Mouse (Mus musculus) liver, adult (tissue): ENCODE data around the gene Dbt.

Experiments
- GATA4 ChIP-seq: IDR thresholded peaks from 2 replicates; pipeline ENCODE4 v1.6.1; 2014; ENCODE audit warnings: mild to moderate bottlenecking, low read length; ENCODE audit not compliant: insufficient replicate concordance

The Dbt gene

DNA sequence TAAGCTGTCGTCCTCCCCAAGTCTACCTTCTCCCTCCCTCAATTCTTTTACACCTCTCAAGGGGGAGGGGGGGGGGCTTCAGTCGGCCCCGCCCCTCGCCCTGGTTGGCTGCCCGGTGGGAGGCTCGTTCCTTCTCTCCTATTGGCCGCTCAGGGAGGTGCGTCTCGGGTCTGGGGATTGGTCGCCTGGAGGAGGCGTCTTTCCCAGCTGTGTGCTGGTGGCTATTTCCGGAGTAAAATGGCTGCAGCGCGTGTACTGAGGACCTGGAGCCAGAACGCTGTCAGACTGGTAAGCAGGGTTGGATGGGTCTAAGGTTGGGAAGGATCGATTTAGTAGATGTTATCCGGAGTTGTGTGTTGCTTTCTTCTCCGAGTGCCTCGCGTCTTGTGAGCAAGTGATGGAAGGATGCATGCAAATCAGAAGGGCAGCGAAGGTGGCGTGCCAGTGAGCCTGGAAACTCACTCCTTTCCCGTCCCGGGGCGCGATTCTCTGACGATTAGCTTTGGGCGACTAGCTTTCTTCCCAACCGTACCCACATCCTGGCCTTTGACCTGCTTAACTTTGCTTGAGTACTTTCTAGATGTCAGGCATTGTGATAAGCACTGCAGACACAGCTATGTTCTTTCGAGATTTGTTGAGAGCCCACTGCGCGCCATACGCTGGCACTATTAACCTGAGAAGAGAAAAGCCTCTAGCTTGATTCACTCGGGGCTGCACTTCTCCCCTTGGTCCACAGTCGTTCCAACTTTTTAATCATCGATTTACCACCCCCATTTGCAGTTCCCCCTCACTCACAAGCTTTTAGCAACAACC lies at the start of gene Dbt:
Gene Dbt, plus strand, starts transcription at position 167 of the 813 bp plus-strand sequence.
- TF ChIP-seq GATA4, result no peak

DNA sequence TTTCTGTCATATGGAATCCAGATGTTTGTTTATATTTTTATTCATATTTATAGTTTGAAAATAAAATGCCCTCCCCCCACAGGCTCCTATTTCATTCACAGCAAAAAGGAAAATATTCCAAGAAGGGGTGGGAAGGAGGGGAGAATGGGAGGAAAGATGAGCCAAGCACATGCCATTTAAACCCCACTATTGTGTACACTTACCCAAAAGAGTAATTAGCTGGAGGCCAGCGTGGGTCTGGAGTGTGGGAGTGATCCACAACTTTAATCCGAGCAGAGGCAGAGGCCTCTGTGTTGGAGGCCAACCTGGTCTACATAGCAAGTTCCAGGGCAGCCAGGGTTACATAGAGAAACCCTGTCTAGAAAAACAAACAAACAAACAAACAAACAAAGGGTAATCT lies 48.6 kb upstream of the Dbt start:
- TF ChIP-seq GATA4, result no peak

DNA sequence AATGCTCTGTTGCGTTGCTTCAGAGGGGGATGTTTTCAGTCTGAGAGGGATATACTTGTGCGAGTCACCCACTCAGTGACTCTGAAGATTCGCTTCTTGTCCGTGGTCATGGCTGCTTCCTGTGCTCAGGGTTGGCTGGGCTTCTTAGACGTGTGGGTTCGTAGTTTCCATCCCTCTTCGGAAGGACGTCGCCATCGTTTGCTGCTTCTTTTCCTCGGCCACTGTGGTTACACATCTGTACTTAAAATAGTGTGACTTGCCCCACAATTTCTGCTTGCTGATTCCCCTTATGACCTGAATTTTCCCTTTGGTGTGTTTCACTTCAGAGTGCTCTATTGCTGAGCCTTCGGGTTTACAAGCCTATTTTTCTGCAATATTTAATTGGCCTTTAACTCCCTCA lies 47.2 kb upstream of the Dbt start:
- TF ChIP-seq GATA4, result no peak

DNA sequence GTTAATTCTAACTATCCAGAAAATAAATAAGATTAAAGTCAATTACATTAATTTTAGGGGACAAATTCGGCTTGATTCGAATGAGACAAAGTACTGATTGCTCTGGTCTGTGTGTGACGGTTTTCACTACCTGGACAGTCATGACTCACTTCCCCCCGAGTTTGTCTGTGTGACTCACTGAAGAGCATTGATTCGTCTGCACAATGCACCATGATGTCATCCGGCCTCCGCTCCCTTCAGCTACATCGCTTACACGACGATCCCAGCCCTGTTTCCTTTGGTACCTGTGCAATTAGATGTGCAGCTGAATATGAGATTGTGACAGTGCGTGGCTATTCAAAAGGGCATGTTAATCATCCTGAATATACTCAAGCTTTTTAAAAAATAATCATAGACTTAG lies 38.3 kb upstream of the Dbt start:
- TF ChIP-seq GATA4, result no peak

DNA sequence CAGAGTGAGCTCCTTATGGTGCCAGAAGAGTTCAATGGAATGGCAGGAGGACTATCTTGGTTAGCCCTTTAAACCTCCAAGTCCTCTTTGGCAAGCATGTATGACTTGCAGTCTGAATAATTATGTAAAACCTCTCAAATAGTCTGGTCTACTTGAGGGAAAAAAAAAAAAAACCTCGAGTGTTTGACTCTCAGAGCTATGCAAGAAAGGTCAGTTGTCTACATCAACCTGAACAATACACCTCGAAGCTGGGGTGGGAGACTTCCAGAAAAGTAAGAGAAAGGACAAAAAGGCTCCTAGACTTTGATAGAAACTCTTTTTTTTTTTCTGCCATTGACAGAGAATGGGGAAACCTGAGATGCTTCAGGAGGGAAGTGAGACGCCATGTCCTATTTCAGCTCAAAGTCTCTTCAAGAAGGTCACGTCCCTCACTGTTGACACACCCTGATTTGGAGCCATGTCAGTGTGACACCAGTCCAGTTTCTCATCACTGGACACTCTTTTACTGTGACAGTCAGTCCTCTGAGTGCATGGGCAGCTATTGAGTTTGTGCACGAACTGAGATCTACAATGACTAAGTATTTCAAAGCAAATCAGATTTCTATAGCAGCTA lies 36.1 kb upstream of the Dbt start:
- TF ChIP-seq GATA4, result no peak

DNA sequence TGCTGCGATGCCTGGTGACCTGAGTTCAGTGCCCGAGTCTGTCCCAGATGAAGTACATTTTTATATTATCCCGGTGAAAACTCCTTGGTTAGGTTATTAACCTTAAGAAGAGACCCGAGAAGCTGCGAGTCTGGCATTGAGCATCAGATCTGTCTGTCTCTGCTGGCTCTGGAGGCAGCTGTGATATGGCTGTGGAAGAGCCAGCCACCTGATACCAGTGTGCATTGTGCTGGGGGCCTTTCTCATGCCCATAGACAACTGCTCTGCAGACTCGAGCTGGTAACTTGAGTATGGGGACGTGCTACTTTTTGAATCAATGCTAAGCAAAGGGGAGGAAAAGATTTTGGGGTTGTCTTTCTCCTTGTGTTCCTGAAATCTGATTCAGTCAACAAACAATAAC lies 35.5 kb upstream of the Dbt start:
- no peak for TF ChIP-seq GATA4

DNA sequence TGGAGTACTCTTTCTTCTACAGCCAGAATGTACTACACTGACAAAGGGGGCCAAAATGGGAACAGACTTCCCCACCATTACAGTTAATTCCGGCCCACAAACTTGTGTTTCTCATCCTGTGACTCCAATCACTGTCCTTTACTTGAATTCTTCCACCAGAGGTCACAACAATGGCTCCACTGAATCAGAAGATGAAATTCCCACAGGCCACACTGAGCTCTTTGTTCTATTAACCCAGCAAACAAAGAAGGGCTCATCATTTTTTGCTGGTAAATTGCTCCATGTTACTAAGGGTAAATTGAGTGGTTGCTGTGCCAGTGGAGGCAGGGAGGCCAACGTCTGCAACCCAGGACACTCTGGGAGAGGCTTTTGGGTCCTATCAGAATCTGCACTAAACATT lies 32.8 kb upstream of the Dbt start:
- no peak for TF ChIP-seq GATA4

DNA sequence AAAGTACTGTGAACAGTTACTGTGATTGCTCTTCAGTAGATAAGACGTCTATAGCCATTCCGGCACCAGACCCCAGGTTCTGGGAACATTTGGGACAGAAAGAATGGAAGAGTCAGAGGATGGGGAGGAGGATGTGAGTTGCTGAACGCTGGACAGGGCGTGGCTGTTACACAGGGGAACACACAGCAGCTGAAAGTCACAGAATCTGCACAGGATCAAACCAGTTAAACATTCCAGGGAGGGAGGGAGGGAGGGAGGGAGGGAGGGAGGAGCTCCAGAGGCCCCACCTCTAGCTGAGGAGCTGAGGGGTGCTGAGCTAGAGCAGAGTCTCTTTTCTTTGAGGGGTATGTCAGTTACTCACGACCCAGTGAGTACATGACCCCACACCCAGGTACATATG lies 31.9 kb upstream of the Dbt start:
- no peak for TF ChIP-seq GATA4

DNA sequence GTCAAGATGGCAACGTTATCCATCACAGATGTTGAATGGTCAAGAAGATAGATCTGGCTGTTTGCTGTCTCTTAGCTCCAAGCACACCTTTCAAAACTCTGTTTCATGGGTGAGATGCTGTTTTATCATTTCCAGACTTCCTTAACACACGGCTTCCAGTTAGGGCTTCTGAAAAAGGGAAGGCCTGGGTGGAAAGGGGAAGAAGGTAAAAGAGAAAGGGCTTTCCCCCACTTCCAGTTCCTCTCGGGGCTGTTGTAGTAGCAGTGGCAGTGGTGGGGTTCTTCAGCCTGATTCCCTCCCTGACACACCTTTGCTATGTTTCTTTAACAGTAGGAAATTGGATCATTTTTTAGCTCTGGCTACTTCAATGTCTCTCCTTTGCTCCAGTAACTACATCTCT lies 30.1 kb upstream of the Dbt start:
- TF ChIP-seq GATA4, result no peak

DNA sequence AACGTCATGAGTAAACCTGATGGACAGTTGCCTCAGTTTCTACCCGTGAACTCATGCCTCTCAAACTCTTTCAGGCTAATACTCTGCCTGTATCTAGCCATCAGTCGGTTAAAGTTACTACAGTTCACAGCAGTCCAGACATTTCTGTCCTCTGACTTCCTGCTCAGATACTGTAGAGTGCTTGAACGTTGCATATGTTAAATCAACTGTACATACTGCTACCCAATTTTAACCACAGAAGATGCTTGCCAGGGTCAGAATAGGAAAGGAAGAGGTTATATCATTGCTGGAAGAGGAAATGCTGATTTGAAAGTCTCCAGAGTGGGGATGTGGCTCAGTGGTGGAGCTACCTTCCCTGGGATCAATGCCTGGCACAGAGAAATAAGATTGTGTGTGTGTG lies 29.6 kb upstream of the Dbt start:
- no peak for TF ChIP-seq GATA4

DNA sequence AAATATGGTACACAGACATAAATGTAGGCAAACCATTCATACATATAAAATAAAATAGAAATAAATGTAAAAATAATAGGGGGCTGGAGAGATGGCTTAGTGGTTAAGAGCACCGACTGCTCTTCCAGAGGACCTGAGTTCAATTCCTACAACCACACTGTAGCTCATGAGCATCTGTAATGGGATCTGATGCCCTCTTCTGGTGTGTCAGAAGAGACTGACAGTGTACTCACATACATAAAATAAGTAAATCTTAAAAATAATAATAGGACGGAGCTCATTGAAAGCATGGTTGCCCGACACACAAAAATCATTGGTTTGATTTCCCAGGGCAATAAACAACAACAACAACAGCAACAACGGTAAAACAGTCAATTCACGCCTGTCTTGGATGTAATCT lies 21.9 kb upstream of the Dbt start:
- TF ChIP-seq GATA4, result no peak

DNA sequence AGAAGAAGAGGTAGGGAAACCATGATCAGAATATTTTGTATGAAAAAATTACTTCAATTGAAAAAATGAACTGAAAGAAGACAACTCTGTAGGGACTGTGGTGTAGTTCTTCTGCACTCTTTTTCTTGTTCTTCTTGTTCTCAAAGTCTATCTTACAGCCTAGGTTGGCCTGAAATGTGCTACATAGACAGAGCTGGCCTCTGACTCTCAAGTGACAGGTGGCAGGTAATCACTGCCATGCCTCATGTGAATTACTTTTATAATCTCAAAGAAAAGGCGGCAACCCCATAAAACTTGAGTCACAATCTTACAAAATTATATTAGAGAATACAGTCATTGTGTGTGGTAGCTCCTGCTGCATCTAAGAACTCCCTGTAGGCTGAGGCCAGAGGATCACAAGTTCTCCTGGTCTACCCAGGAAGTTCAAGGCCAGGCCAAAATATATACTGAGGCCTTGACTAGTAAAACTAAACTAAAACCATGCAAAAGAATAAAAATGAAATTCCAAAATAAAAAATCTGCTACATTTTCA lies 20.9 kb upstream of the Dbt start:
- no peak for TF ChIP-seq GATA4

DNA sequence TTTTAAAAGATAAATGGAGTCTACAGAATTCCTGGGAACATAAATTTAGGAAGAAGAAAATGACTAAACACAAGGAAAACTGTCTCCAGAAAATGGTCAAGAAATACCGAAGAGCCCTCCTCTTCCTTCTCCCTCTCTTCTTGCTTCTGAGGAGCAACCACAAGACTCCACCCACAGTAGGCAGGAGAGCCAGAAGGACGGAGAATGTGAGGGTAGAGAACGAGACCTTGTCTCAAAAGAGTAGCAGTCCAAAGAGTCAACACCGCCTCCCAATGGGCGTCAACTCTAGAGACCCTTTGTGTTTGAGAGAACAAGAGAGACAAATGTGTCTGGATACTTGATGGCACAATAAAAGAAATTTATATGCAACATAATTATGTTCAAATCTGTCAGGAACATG lies 19.2 kb upstream of the Dbt start:
- no peak for TF ChIP-seq GATA4

DNA sequence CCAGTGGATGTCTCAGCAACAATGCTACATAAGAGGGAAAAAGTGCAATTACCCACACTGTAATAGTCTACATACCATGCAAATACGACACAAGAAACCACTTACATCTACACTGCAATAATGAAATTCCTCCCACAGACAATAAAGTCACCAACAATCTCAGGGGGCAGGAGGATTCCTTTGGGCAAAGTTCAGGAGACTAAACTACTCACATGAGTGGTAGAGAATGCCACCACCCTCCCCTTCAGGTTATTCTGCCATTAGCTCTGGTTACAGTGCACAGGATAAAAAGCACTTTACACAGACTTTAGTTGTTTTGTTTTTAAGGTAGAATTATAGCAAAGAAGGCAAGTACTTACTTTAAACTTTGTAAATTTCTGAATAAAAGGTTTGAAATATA lies 17.2 kb upstream of the Dbt start:
- TF ChIP-seq GATA4, result no peak

DNA sequence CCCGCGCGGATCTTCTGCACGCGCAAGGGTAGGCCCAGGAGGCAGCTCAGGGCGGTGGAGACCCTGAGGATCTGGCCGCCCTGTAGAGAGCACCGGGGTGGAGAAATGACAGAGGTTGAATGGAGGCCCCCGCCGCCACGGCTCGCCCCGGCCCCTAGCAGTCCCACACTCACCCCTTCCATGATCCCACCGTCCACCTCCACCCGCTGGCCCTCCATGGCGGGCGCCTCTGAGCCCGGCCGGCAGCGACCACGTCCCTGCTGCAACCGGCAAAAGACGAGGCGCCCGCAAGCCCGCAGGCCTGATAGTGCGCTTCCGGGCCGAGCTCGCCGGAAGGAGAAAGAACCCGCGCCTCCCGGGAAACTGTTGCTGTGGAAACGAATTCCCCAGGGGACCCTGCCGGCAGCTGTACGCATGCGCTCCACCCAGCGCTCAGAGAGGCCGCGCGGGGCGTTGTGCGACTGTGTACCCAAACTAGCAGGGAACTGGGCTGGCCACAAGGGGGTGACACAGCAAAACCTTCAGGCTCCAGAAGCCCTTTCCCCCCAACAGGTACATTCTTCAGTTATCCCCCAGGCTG lies 5.0 kb upstream of the Dbt start, which contains the start of gene Rtca:
Gene Rtca, minus strand, starts transcription at position 437 of the 580 bp plus-strand sequence.
- peak; percentile 65; the same call in 1 of the 2 replicates for TF ChIP-seq GATA4

DNA sequence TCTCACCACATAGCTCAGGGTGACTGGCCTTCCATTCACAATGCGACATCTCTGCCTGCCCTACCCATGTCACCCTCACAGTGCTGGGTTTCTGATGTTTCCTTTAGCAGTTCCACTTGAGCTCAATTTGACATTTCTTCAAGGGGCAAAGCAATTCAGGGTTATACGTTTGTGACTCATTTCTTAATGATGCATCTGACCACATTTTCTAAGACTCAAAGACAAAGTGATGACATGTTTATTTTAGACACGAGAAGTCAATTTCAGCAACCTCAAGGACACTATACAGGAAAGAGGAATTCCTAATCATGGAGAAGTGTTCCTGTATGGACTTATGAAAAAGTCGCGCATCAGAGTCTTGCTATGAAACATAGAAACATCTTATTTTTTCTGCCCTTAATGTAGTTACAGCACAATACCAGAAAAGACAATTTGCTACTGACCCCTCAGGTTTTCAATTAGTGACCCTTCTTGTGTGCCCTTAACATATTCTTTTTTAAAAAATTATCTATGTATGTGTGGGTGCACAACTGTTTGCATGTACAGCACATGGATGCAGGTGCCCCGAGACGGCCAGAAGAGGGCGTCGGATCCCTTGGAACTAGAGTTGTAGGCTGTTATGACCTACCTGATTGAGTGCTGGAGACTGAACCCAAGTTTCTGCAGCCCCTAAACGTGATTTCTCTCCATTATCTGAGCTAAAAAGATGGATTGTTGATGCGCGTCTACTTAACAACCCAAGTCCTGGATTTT lies 543 bp upstream of the Dbt start:
- no peak for TF ChIP-seq GATA4

DNA sequence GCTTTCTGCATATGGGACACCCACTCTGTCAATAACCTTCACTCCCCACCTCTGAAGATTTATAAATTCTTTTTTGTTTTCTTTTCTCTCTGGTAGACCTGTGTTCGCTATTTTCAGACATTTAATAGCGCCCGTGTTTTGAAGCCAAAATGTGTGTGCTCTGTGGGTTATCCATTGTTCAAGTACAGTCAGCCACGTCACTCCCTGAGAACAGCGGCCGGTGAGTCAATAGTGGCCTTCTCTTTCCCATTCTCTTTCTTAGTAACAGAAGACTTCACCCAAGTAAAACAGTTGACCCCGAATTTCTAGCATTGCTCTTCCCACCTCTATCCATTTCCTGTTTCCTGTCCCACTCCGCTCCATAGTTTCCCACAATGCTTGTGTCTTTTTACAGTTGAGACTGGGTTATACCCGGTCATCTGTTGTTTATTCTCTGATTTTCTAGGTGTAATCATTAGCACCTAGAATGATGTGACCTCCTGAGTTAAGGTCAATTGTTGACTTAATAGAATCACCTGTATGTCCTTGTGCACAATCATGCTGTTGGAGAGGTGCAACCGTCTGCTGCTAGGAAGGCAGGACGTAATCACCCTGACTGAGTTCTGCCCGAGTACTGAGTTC lies 7.4 kb downstream of the Dbt start:
- no peak for TF ChIP-seq GATA4
